Mouse (Mus musculus) kidney, adult 2 months (tissue): Measurements from ENCODE around the gene AI593442. TPM values are rescaled to one million over a fixed set of nuclear protein-coding genes. Genes with fewer than 3 reads are reported as not detected.

Source experiments
- DNase-seq: peaks from one replicate; pipeline ENCODE4 v3.0.0; 2021
- H3K27ac ChIP-seq: fragments of 200-500 bp; 2 replicates; pipeline ENCODE4 v1.5.1; 2012; ENCODE audit warnings: low read depth, low read length, control low read depth, inconsistent platforms; ENCODE audit not compliant: insufficient read depth
- H3K27me3 ChIP-seq: fragments of 200-500 bp; replicated peaks from 2 replicates; pipeline ENCODE4 v1.6.1; 2012; ENCODE audit warnings: mild to moderate bottlenecking, moderate library complexity, low read length, inconsistent platforms; ENCODE audit not compliant: control insufficient read depth, insufficient read depth
- H3K36me3 ChIP-seq: fragments of 200-500 bp; 2 replicates; pipeline ENCODE4 v1.6.1; 2012; ENCODE audit warnings: mild to moderate bottlenecking, moderate library complexity, low read length, inconsistent platforms; ENCODE audit not compliant: control insufficient read depth, insufficient read depth
- H3K4me1 ChIP-seq: fragments of 200-500 bp; 2 replicates; pipeline ENCODE4 v1.6.1; 2011; ENCODE audit warnings: low read length; ENCODE audit not compliant: control insufficient read depth, insufficient read depth
- H3K4me3 ChIP-seq: fragments of 200-500 bp; 2 replicates; pipeline ENCODE4 v1.5.1; 2011; ENCODE audit warnings: mild to moderate bottlenecking, low read depth, low read length, control low read depth; ENCODE audit not compliant: insufficient read depth
- CTCF ChIP-seq: fragments of 200-500 bp; conservative IDR thresholded peaks from 2 replicates; pipeline ENCODE4 v1.5.1; 2011; ENCODE audit warnings: low read depth, mild to moderate bottlenecking, control low read depth, low read length, moderate library complexity, mixed read lengths; ENCODE audit not compliant: insufficient read depth, insufficient read length
- POLR2A ChIP-seq: fragments of 200-500 bp; IDR thresholded peaks from one replicate; pipeline ENCODE4 v1.6.1; 2011; ENCODE audit warnings: low read depth, low read length, control low read depth
- WGBS: fragments of 180-500 bp; shearing (Covaris S2); methylation state at CpG from one replicate; pipeline ENCODE4 v1.1.7; 2018; 5-methylcytosine and 5-hydroxymethylcytosine counted together
- polyA plus RNA-seq: library from polyadenylated mRNA; depleted of rRNA; stranded (reverse); fragments of >200 nt; gene quantifications from 2 replicates; pipeline ENCODE4 v1.2.3, GENCODE M21; 2012; rRNA removed

AI593442 gene
- 0.01 and 0.03 TPM in 2 replicates for polyA plus RNA-seq

- Histone ChIP-seq H3K4me1 (no peaks in the 10 kb centered on the region), H3K36me3 (no peaks in the 10 kb centered on the region), H3K27me3 (no peaks in the 10 kb centered on the region), H3K4me3 (no peak within 1 kb of the TSS), H3K27ac (no peak within 1 kb of the TSS)
- DNase-seq: no peak
- TF ChIP-seq POLR2A (no peak), CTCF (no peak)
- WGBS: under 1% methylated on average over 27 of the region's 27 CpGs
Observed at GRCm38 (mm10) chr9:52679362-52679947, at the start of gene AI593442. Gene AI593442, minus strand, starts transcription at chr9:52679780.

- no peaks in the 10 kb centered on the region for H3K4me1 ChIP-seq
- no peak overlapping the region for H3K4me3 ChIP-seq
- no peaks in the 10 kb centered on the region for H3K27me3 ChIP-seq
- no peak overlapping the region for H3K27ac ChIP-seq
- DNase-seq: no peak
- TF ChIP-seq CTCF (no peak), POLR2A (no peak)
- 74% methylated on average over 5 of the region's 5 CpGs for WGBS
- H3K36me3 ChIP-seq: no peaks in the 10 kb centered on the region
Observed at GRCm38 (mm10) chr9:52728806-52729205, 49.2 kb upstream of the AI593442 start.

GRCm38 (mm10) chr9:52722626-52723025, 43.0 kb upstream of the AI593442 start:
- WGBS: 90% methylated on average over 1 of the region's 1 CpGs

GRCm38 (mm10) chr9:52719562-52719961, 40.0 kb upstream of the AI593442 start:
- Histone ChIP-seq H3K27ac (no peak overlapping the region), H3K4me1 (no peaks in the 10 kb centered on the region), H3K4me3 (no peak overlapping the region), H3K36me3 (no peaks in the 10 kb centered on the region), H3K27me3 (no peaks in the 10 kb centered on the region)
- no peak for DNase-seq
- TF ChIP-seq CTCF (no peak), POLR2A (no peak)
- WGBS: 46% methylated on average over 2 of the region's 2 CpGs

More at GRCm38 (mm10) chr9:52722626-52723025, 43.0 kb upstream of the AI593442 start:
- no peaks in the 10 kb centered on the region for H3K27me3 ChIP-seq
- no peak overlapping the region for H3K4me3 ChIP-seq
- H3K36me3 ChIP-seq: no peaks in the 10 kb centered on the region
- H3K4me1 ChIP-seq: no peaks in the 10 kb centered on the region
- H3K27ac ChIP-seq: no peak overlapping the region
- DNase-seq: no peak
- no peak for TF ChIP-seq CTCF

GRCm38 (mm10) chr9:52680036-52680435, 456 bp upstream of the AI593442 start:
- no peaks in the 10 kb centered on the region for H3K27me3 ChIP-seq
- H3K4me1 ChIP-seq: no peaks in the 10 kb centered on the region
- no peak for DNase-seq
- no peaks in the 10 kb centered on the region for H3K36me3 ChIP-seq
- TF ChIP-seq CTCF: no peak
- no peak for TF ChIP-seq POLR2A
- no peak overlapping the region for H3K4me3 ChIP-seq
- no peak overlapping the region for H3K27ac ChIP-seq
- WGBS: 65% methylated on average over 5 of the region's 5 CpGs

- TF ChIP-seq CTCF: no peak
- TF ChIP-seq POLR2A: no peak
- Histone ChIP-seq H3K4me3 (no peak overlapping the region), H3K4me1 (no peaks in the 10 kb centered on the region), H3K27ac (no peak overlapping the region), H3K27me3 (no peaks in the 10 kb centered on the region), H3K36me3 (no peaks in the 10 kb centered on the region)
- under 1% methylated on average over 10 of the region's 10 CpGs for WGBS
- no peak for DNase-seq
Observed at GRCm38 (mm10) chr9:52678839-52679215, 753 bp downstream of the AI593442 start.

- no peak overlapping the region for H3K4me3 ChIP-seq
- 1% methylated on average over 28 of the region's 28 CpGs for WGBS
- H3K36me3 ChIP-seq: no peaks in the 10 kb centered on the region
- no peaks in the 10 kb centered on the region for H3K27me3 ChIP-seq
- no peak for DNase-seq
- H3K27ac ChIP-seq: no peak overlapping the region
- H3K4me1 ChIP-seq: no peaks in the 10 kb centered on the region
- TF ChIP-seq POLR2A: no peak
Observed at GRCm38 (mm10) chr9:52678179-52678838, 1.3 kb downstream of the AI593442 start.
